Mouse (Mus musculus) thymus, postnatal 36 days (tissue): ENCODE data around the gene Fdxr.

ENCODE experiments used
- DNase-seq, 2 experiments: peaks; one replicate each; pipeline ENCODE4 v3.0.0; 2022; ENCODE audit warnings: mixed read lengths in 2 of 2

The Fdxr gene

DNA sequence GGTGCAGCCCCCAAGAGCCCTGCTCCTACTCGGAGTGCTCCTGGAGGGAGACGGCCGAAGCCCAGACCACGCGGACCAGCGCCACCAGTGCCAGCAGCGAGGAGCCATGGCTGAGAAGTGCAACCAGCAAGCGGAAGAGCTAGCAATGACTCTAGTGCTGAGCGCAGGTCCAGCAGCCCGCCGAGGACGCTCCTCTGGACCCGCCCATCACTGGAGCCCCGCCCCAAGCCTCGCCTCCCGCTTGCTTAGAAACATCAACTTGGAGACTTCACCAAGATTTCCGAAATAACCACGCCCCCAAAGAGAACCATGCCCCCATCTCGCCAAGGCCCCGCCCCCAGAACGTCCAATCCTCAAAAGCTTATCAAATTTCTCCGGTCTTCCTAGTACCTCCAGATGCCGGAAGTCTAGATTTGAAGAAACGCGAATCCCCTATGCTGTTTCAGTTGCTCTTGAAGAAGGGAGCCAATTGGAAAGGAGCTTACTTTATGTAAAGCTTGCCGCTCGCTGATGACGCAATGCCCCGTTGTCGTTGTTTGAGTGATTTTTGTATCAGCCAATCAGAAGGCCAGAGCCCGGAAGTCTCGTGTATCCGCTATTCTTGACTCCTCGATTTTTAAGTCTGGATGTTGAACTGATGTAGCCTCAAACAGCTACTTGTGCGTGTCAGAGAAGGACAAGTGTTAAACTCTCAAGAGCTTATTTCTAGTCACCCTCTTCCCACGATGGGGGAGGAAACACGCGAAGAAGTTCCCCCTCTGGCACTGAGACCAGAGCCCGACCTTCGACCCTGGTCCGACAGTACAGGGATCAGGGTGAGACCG lies at the start of gene Fdxr:
TSS of gene Fdxr (minus strand) at position 271 of the 824 bp plus-strand sequence.
- peak; percentile 98 to 99 for DNase-seq

DNA sequence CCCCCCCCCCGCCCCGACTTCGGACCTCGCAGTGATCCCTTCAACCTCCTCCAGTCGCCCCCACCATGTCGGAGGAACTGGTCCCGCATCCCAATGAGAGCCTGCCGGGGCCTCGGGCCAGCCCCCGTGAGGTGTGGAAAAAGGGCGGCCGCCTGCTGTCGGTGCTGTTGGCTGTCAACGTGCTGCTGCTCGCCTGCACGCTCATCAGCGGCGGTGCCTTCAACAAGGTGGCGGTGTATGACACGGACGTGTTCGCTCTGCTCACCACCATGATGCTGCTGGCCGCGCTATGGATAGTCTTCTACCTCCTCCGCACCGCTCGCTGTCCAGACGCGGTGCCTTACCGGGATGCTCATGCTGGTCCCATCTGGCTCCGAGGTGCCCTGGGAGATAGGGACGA lies 46.5 kb upstream of the Fdxr start:
- DNase-seq = no peak

DNA sequence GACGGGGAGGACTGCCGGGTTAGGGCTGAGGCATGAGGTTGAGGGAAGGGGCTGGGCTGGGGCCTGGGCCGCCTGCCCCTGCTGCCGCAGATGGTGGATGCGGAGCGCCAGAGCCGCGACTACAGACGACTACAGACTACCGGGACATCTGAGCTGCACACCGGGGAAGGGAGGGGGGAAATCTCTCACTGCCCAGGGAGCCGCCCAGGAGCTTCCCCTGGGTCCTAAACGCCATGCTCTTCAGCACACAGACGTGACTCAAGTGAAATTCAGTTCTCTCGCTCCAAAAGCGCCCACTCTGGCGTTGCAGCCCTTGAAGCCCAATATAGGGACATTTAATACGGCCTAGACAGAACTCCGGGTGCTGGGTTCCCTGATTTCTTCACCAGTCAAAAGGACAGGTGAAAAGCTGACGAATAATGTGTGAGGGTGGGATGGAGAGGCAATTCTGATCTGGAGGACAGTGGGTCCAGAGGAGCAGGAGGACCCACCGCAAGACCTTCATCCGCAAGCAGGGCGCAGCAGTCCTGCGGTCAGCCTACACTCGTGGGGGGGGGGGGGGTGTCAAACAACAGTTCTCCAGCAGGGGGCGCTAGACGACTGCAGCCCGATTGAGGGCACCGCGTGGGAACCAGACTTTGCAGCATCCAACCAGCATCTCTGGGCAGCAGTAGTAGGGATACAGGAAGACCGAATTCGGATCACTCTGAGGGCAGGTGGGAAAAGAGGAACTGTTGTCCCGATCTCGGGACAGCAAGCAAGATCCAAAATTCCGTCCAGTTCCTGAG lies 45.2 kb upstream of the Fdxr start, which contains the start of gene Ush1g:
TSS of gene Ush1g (minus strand) at position 136 of the 788 bp plus-strand sequence.
- peak; percentile 39 to 40 for DNase-seq

DNA sequence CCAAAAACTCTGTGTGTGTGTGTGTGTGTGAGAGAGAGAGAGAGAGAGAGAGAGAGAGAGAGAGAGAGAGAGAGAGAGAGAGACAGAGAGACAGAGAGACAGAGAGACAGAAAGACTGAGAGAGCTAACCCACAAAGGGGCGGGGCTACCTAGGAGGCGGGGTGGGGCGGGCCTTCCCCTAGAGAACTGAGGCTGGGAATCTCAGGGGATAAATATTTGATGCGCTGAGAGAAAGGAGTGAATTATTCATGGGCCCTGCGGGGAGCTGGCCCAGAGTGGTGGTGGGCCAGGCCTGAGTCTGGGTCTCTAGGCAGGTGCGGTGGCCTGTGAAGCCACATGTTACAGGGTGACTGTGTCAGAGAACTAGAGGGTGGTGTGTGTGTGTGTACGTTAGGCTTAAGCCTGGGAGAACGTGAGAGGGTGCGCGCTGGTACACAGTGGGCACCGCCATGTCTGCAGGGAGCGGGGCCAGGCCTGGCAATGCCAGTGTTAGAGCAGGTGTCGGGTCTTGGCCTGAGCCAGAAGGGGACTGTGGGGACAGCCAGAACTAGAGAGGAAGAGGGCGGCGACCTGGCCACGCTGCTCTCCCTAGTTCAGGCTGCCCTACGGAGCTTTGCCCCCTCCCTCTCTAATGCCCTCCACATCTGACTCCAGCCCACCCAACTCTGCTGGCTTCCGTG lies 43.0 kb upstream of the Fdxr start:
- DNase-seq = no peak

DNA sequence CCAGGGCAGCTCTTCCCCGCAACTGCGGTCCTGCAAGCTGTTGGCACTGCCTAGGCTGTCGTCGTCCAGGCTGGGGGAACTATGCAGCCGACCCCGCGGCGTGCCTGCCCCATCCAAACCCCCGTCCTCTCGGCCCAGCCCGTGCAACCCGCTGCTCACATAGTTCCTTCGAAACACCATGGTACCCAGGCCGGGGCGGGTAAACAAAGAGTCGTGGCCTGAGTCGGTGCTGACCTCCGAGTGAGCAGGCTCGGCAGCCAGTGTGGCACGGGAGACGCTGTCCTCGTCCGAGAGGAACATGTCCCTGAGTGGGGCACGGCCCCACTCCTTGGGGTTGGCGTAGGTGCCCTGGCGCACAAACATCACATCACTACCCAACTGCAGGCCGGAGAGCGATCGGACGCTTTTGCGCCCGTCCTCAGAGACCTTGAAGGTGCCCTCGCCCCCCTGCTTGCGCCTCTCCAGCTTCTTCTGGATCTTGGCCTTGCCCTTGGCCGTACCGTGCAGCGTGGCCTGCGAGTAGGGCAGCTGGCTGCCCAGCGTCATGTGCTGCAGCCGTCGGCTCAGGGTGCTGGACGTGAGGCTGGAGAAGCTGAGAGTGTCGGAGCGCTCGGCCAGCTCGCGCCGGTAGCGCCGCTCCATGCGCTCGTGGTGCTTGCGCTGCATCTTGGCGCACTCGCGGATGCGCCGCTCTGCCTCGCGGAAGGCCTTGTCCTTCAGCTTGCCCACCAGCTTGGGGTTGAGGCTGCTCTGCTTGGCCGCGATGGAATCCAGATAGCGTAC lies 41.6 kb upstream of the Fdxr start:
- no peak for DNase-seq

DNA sequence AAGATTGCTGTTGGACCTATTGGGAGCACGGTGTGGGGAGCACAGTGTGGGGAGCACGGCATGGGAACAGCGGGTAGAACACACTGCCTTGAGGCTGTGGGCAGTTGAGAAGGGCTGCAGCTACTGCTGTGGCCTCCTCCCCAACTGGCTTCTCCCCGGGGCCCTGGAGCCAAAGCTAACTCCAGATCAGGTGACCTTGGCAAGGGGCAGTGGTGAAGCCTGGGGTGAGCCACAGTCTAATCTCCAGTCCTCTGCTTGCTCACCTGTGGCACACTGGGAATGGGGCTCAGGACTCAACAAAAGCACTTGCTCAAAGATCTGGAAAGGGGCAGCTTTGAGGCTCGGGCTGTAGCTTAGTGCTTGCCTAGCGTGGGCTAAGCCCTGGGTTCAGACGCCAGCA lies 40.4 kb upstream of the Fdxr start:
- no peak for DNase-seq

DNA sequence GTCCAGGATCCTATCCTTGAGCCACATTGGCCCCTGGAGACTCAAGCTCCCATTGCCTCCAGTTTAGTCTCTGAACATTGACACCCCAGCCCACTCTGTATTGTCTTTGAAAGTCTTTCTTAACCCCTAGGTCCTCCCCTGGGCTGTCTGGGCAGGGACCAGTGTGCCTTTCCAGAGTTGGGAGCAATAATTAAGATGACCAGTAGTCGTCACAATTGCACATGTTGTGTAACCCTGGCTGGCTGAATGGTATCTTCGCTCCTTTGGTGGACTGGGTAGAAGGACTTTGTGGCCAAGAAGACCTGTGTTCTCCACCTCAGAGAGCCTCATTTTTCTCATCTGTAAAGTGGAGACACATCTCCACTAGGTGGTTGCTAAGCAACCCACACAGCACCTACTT lies 37.4 kb upstream of the Fdxr start:
- no peak for DNase-seq

DNA sequence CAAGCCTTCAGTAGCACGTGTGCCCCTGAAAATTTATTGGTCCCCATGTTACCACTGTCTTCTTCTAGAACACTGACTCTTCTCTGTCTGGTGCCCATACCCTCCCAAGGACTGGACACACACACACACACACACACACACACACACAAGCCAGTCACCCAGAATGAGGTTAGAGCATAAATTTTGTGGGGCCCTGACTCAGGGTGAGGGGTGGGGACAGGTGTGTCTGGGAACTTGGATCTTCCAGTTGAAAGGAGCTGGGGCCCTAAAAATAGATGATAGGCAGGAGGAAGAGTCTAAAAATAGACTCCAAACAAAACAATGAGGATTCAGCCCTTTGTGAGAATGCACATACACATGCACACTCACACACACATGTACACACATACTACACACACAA lies 31.9 kb upstream of the Fdxr start:
- DNase-seq = no peak

DNA sequence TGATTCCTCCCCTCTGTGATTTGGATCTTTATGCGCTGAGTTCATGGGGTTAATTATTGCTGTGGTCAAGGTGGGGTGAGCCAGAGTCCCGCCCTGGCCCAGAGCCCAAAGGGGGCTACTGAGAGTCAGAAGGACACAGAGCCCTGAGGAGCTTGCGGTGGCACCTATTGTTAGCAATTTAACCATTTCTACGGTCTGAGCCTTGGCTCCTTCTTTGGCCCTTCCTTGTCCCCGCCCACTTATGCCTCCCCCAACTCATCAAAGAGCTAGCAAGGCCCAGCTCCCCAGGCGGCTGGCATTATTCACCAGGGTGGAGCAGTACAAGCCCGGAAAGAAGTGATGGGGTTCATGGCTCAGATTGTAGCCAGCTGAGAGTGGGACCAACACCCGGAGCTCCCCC lies 30.0 kb upstream of the Fdxr start, which contains the start of gene Otop2:
TSS of gene Otop2 (plus strand) at position 301 of the 400 bp plus-strand sequence.
- no peak for DNase-seq

DNA sequence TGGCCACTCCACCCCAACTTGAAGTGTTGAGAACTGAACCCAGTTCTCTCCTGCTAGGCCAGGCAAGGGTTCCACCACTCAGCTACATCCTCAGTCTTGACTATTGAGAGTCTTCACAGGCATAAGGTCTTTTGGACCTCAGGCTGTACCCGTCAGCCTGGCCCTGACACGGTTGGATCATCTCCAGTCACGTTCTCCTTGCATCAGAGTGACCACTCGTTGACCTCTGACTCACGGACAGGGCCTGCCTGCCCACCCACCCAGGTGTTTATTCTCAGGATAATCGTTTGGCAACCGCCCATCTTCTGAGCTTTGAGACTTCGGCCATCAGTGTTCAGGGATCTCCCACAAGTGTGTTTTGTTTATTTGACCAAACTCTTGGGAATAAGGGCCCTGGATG lies 26.3 kb upstream of the Fdxr start:
- DNase-seq = no peak

DNA sequence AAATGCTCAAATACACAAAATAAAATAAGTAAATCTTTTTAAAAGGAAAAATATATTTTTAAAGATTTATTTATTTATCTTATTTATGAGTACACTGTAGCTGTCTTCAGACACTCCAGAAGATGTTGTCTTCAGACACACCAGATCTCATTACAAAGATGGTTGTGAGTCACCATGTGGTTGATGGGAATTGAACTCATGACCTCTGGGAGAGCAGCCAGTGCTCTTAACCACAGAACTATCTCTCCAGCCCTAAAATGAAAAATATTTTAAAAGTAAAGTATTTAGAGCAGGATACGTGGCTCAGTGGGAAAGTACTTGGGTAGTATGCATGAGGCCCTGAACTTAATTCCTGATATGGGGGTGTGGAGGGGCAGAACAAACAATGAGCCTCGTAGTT lies 24.5 kb upstream of the Fdxr start:
- DNase-seq = no peak

DNA sequence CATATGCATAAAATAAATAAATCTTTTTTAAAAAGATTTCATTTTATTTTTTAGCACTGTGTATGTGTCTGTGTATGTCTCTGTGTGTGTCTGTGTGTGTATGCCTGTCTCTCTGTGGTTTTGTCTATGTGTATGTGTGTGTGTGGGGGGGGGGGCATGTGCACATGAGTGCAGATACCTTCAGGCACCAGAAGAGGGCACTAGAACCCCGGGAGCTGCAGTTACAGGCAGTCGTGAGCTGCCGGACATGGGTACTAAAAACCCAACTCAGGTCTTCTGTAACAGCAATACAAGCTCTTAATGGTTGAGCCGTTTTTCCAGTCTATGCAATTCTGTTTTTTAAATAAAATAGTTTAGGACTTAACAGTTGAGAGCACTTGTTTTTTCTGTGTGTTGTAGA lies 23.9 kb upstream of the Fdxr start:
- no peak for DNase-seq

DNA sequence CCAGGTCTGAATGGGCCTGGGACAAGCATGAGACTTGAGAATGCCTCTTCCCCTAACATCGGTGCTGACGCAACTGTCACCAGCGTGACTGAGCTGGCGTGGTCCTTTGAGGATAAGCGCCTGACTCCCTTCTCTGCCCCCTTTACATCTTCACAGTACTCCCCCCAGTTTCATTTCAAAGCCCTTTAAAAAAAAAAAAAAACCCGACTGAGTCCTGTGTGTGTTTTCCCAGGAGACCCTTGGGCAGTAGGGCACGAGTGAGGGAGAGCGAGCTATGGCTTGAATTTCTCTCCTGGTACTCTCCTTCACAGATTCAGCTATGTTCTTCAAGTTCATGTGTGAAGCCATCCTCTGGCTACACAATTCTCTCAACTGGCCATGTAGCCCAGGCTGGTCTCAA lies 21.3 kb upstream of the Fdxr start:
- no peak for DNase-seq

DNA sequence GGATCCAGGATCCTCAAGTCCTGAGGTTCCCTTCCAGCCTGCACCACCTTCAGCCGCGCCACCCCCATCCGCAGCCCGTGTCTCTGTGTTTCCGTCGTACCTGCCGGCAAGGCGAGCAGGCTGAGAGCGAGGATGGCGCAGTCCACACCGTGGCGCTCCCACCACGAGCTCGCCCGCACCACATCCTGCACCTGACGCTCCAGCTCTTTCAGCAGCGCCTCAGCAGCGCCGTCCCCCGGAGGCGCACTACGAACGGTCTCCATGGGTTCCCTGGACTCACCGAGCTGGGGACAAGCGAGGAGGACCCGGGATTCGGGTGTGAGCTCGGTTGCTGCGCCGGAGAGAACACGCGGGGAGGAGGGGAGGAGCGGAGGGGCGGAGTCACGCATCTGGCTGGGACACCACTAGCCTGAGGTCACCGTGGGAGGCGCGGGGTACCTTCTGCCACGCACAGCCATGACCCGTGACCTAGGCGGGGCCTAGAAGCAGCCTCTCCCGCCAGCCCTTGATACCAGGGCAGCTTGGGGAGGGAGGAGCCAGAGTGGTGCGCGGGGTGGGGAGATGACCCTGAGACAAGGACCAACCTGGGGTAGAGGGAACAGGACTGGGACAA lies 20.5 kb upstream of the Fdxr start, which contains the start of gene Fads6:
TSS of gene Fads6 (minus strand) at position 450 of the 613 bp plus-strand sequence.
- peak; percentile 73 to 82 for DNase-seq

DNA sequence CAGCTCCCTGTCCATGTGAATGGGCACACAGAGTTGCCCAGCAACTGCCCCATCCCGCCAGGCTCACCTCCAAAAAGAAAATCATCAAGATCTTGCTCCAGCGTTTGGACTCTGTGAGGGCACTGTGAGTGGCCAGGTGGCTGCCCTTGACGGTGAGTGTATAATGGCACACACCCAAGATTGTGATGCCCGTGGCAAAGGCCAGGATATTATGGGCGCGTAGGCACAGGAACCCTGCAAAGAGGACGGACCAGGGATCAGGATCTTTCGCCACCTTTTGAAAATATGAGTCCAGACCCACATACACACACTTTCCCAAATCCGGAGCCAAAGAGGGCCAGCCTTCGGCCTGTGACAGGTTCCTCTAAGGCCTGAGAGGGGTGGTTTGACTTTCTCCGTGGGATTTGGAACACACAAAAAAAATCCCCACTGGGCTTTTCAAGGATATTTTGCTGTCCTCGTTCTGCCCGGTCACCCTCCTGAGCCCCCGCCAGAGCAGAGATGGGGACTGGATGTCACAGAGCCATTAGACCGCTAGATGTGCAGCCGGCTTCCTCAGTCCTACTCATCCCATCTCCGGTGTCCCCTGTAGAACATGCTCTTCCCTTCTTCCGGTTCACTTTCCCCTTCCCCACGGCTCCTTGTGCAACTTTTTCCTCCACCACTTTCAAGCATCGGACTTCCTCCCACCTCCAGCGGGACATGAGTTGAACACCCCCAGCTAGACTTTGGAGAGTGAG lies 19.8 kb upstream of the Fdxr start:
- no peak for DNase-seq

DNA sequence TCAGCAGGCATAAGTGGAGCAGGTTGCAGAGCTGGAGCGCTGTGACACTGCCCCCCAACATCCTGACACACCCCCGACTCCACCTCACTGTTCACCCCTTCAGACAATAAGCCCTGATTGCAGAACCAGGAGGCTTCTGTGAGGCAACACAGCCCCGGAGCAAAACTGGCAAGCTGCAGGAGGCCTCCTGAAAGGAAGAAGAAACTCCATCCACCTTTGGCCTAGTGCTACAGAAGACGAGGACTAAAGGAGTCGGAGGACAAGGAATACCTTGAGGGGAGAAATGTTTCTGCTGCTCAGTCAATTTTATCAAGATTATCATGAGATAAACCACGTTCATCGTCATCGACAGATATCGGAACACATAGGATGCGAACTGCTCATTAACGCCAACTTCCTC lies 19.1 kb upstream of the Fdxr start:
- no peak for DNase-seq

DNA sequence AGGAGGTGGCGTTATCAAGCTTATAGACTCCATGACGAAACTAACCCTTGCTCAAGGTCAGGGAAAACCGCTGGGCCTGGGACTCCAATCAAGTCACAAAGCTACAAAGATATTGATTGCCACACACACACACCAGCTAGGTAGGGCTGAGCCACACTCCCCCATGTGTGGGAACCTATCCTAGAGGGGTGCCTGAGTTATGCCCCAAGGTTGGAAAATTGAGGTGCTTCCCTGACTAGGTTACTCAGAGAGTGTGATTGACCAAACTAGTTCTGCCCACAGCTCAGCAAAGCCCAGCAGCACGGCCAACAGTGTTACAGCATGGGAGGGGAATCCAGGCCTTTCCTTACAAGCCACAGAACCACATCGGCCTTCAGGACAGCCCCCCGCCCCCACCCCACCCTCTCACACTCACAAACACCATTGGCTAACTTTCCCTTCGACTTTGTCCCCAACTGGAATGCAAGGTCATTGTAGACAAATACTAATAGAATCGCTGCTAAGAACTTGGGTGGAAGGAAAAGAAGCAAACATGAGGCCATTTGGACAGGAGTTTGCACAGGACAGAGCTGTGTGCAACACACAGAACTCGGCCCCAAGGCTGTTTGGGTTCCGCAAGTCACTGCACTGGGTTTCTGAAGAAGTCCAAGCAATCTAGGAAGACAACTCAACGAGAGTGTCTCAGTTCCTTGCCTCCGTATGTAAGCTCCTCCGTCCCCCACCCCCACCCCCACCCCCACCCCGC lies 16.0 kb upstream of the Fdxr start:
- DNase-seq = no peak

DNA sequence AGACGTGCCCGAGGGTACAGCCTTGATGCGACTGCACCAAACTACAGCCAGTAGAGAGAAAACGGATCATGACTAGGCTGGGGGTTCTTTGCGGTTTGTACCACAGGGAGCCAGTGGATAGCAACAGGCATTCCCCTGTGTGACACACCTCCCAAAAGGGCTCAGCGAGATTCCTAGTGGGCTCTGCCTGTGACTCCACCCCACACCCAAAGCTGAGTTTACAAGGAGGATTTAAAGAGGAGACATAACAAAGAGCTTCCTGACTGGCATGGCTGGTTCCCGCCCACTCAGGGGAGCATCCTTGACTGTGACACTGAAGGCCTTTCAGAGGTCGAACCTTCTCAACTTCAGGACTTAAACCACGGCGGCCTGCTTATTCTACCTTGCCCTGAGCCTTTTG lies 14.7 kb upstream of the Fdxr start:
- no peak for DNase-seq

DNA sequence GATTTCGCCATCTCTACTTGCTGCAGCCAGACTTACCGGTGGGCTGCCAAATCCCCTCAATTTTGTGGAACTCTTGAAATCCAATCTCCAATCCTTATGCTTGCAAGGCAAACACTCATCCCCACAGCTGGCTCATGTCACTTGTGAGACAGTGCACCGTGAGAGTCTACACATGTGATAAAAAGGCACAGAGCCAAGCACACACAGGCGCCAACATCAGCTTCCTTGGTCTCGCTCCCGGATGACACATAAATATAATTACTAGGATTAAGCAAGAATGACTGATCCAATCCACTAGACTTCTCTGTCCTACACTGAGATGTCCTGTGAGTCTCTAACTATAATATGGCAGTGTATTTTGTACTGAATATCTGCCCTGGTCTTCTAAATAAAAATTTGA lies 14.1 kb upstream of the Fdxr start:
- DNase-seq = no peak

DNA sequence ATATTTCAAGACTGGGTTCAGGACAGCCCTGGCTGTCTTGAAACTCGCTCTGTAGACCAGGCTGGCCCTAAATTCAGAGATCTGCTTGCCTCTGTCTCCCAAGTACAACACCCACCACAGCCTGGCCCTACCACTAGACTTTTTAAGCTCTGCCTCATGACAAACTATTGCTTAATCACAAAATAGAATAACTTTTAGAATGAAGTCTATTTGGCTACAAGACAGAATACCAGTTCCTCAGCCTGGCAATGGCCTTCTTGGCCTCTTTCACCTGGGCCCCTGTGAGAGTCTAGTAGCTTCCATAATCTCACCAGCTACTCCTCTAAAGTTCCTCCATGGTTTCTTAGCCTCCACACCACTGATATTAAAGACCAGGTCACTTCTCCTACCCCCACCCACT lies 13.5 kb upstream of the Fdxr start:
- no peak for DNase-seq

DNA sequence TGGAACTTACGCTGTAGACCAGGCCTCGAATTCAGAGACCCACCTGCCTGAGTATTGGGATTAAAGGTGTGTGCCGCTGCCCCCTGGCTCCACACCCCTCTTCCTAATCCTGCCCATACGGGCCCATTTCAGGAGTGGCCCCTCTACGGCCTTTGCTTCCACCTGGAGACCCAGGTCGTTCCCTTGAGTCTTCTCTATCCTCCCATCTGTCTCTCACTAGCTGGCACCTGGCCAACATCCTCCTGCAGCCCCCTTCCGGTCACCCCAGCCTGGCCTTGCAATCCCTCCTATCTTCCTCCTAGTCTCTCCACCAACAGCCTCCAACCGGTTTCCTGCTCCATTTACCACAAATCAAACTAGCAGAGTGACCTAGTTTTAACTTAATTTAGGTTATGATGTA lies 13.0 kb upstream of the Fdxr start:
- DNase-seq = no peak
